Mouse (Mus musculus): Measurements from ENCODE around the gene Cx3cr1. TPM values are rescaled to one million over a fixed set of nuclear protein-coding genes. Genes with fewer than 3 reads are reported as not detected.

The Cx3cr1 gene
- polyA plus RNA-seq, 1 experiment, result 0.04 TPM

DNA sequence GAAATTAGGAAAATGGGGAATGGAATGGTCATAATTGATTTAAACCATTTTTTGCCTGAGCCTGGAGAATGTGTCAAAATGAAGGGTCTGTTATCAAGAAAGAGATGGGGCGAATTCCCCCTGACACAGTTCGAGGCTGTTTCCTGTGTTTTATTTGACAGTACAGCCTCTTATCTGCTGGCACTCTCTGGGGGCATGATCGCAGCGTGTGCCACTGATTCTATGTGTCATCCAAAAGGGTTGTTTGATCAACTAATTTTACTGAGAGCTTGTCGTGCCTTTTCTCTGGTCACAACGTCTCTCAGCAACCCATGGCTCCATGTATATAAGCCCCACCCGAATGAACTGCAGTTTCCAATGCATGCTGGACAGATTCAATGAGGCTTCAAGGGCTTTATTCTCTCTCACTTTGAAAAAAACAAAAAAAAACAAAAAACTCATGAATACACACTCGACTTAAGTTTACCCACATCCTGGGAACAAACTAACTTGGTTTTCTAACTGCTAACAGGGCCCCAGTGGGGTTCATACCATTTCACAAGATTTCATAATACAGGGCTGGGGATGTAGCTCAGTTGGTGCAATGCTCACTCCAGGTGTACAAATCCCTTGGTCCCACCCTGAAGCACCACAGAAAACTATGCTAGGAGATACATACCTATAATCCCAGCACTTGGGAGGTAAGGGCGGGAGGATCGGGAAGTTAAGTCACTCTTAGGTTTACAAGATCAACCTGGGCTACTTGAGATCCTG lies 76.4 kb downstream of the Cx3cr1 start:
- no peaks in the 10 kb centered on the region for H3K36me3 ChIP-seq (ENCODE audit: control insufficient read depth, insufficient read depth)
- TF ChIP-seq CEBPB (IDR thresholded peaks at IDR 0.05; ENCODE audit: low read depth) (no peak), FOSL1 (IDR thresholded peaks at IDR 0.05; ENCODE audit: insufficient read depth, low read length, poor library complexity, severe bottlenecking) (no peak), USF1 (IDR thresholded peaks at IDR 0.05; ENCODE audit: low read depth) (no peak), MYOD1 (IDR thresholded peaks at IDR 0.05; ENCODE audit: control insufficient read depth, insufficient read length, low read depth) (no peak), MAX (IDR thresholded peaks at IDR 0.05) (no peak), CTCF (IDR thresholded peaks at IDR 0.05; ENCODE audit: control insufficient read depth, insufficient read depth, insufficient read length) (no peak), MYOG (IDR thresholded peaks at IDR 0.05; ENCODE audit: control insufficient read depth, extremely low read depth, insufficient read length) (no peak)
- no peaks in the 10 kb centered on the region for H3K27me3 ChIP-seq (ENCODE audit: control insufficient read depth, insufficient read depth, insufficient read length)
- no peak overlapping the region for H3K4me3 ChIP-seq (ENCODE audit: insufficient read depth, poor library complexity, severe bottlenecking)
- H3ac ChIP-seq (ENCODE audit: control insufficient read depth, insufficient read length, low read depth), result no peak overlapping the region
- no peaks in the 10 kb centered on the region for H3K79me3 ChIP-seq (ENCODE audit: low read depth)
- no peaks in the 10 kb centered on the region for H3K79me2 ChIP-seq (ENCODE audit: control insufficient read depth, insufficient read depth)

DNA sequence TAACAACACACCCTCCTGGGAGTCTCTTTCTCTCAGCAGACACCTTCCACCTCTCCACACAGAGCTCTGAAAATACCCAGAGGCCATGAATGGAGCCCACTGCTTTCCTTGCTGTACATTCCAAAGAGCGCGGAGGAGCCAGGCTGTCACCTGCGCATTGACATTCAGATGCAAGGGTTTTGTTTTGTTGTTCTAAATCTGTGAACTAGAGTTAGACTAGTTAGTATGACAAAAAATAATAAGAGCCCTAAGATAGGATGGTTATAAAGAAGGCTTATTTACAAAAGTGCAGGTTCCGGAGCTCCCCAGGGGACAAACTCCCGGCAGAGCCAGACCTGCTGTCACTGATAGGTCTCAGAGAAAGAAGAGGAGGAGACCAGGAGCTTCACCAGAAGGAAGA lies 78.4 kb downstream of the Cx3cr1 start:
- no peaks in the 10 kb centered on the region for H3K27me3 ChIP-seq (ENCODE audit: control insufficient read depth, insufficient read depth, insufficient read length)
- no peaks in the 10 kb centered on the region for H3K36me3 ChIP-seq (ENCODE audit: control insufficient read depth, insufficient read depth)
- H3K79me3 ChIP-seq (ENCODE audit: low read depth), result no peaks in the 10 kb centered on the region
- H3ac ChIP-seq (ENCODE audit: control insufficient read depth, insufficient read length, low read depth), result no peak overlapping the region
- no peak overlapping the region for H3K4me3 ChIP-seq (ENCODE audit: insufficient read depth, poor library complexity, severe bottlenecking)
- TF ChIP-seq USF1 (IDR thresholded peaks at IDR 0.05; ENCODE audit: low read depth), result no peak
- no peak for TF ChIP-seq MAX (IDR thresholded peaks at IDR 0.05)
- TF ChIP-seq MYOG (IDR thresholded peaks at IDR 0.05; ENCODE audit: control insufficient read depth, extremely low read depth, insufficient read length), result no peak
- TF ChIP-seq FOSL1 (IDR thresholded peaks at IDR 0.05; ENCODE audit: insufficient read depth, low read length, poor library complexity, severe bottlenecking), result no peak
- no peak for TF ChIP-seq MYOD1 (IDR thresholded peaks at IDR 0.05; ENCODE audit: control insufficient read depth, insufficient read length, low read depth)
- TF ChIP-seq CEBPB (IDR thresholded peaks at IDR 0.05; ENCODE audit: low read depth), result no peak
- TF ChIP-seq CTCF (IDR thresholded peaks at IDR 0.05; ENCODE audit: control insufficient read depth, insufficient read depth, insufficient read length), result no peak
- H3K79me2 ChIP-seq (ENCODE audit: control insufficient read depth, insufficient read depth), result no peaks in the 10 kb centered on the region

DNA sequence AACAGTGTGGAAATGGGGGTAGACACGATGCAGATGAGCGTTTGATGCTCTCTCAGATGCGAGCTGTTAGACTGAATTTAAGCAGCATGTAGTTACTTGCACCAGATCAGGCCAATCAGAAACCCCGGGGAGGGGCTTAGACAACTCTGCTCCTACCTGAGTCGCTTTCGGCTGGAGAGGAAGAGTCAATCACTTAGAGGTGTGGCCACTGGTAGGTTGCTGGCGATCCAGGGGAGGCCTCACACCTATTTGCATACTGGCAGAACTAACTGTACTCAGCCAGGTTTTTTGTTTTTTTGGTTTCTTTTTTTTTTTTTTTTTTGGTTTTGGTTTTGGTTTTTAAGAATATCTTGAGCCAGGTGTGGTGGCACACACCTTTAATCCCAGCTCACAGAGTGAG lies 81.4 kb downstream of the Cx3cr1 start:
- no peak for TF ChIP-seq MAX (IDR thresholded peaks at IDR 0.05)
- TF ChIP-seq FOSL1 (IDR thresholded peaks at IDR 0.05; ENCODE audit: insufficient read depth, low read length, poor library complexity, severe bottlenecking), result no peak
- TF ChIP-seq MYOG (IDR thresholded peaks at IDR 0.05; ENCODE audit: control insufficient read depth, extremely low read depth, insufficient read length), result no peak
- TF ChIP-seq USF1 (IDR thresholded peaks at IDR 0.05; ENCODE audit: low read depth), result no peak
- TF ChIP-seq CTCF (IDR thresholded peaks at IDR 0.05; ENCODE audit: control insufficient read depth, insufficient read depth, insufficient read length), result no peak
- no peak for TF ChIP-seq MYOD1 (IDR thresholded peaks at IDR 0.05; ENCODE audit: control insufficient read depth, insufficient read length, low read depth)
- no peak overlapping the region for H3K4me3 ChIP-seq (ENCODE audit: insufficient read depth, poor library complexity, severe bottlenecking)
- H3K79me2 ChIP-seq (ENCODE audit: control insufficient read depth, insufficient read depth), result no peaks in the 10 kb centered on the region
- H3K27me3 ChIP-seq (ENCODE audit: control insufficient read depth, insufficient read depth, insufficient read length), result no peaks in the 10 kb centered on the region
- no peaks in the 10 kb centered on the region for H3K79me3 ChIP-seq (ENCODE audit: low read depth)
- no peaks in the 10 kb centered on the region for H3K36me3 ChIP-seq (ENCODE audit: control insufficient read depth, insufficient read depth)
- no peak overlapping the region for H3ac ChIP-seq (ENCODE audit: control insufficient read depth, insufficient read length, low read depth)

DNA sequence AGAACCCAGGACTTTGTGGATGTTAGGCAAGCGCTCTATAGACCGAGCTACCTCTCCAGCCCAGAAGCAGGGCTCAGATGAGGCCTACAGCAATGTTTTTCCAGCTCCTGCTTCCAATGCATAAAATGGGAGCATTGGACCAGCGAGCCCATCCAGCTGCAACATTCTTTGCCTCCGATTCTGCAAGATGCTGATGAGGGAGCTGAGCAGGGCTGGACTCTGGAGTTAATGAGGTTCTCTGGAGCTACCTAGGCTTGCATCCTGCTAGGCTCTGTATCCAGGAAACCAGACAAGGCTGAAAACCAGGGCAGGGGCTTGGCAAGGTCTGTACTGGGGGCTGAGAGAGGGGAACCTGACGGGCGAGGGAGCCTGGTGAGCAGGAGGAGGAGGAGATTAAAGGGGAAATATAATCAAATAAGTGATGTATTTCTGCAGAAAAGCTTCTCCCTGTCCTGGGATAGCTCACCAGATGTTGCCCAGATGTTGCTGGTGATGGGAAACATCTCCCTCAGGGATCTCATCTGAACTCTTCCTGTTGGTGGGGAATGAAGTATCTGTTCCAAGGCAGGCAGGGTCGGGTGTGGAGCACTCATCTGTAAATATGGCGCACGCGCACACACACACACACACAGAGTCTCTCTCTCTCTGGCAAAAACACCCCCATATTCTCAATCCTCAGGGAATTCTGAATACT lies 83.7 kb downstream of the Cx3cr1 start:
- Histone ChIP-seq H3ac (ENCODE audit: control insufficient read depth, insufficient read length, low read depth) (no peak overlapping the region), H3K36me3 (ENCODE audit: control insufficient read depth, insufficient read depth) (no peaks in the 10 kb centered on the region), H3K4me3 (ENCODE audit: insufficient read depth, poor library complexity, severe bottlenecking) (no peak overlapping the region), H3K79me2 (ENCODE audit: control insufficient read depth, insufficient read depth) (peaks cover 16% of the 10 kb centered on the region), H3K79me3 (ENCODE audit: low read depth) (peaks cover 7% of the 10 kb centered on the region), H3K27me3 (ENCODE audit: control insufficient read depth, insufficient read depth, insufficient read length) (no peaks in the 10 kb centered on the region)
- TF ChIP-seq USF1 (IDR thresholded peaks at IDR 0.05; ENCODE audit: low read depth) (no peak), FOSL1 (IDR thresholded peaks at IDR 0.05; ENCODE audit: insufficient read depth, low read length, poor library complexity, severe bottlenecking) (no peak), CTCF (IDR thresholded peaks at IDR 0.05; ENCODE audit: control insufficient read depth, insufficient read depth, insufficient read length) (no peak), MYOD1 (IDR thresholded peaks at IDR 0.05; ENCODE audit: control insufficient read depth, insufficient read length, low read depth) (no peak), MYOG (IDR thresholded peaks at IDR 0.05; ENCODE audit: control insufficient read depth, extremely low read depth, insufficient read length) (no peak), MAX (IDR thresholded peaks at IDR 0.05) (no peak), CEBPB (IDR thresholded peaks at IDR 0.05; ENCODE audit: low read depth) (no peak)

DNA sequence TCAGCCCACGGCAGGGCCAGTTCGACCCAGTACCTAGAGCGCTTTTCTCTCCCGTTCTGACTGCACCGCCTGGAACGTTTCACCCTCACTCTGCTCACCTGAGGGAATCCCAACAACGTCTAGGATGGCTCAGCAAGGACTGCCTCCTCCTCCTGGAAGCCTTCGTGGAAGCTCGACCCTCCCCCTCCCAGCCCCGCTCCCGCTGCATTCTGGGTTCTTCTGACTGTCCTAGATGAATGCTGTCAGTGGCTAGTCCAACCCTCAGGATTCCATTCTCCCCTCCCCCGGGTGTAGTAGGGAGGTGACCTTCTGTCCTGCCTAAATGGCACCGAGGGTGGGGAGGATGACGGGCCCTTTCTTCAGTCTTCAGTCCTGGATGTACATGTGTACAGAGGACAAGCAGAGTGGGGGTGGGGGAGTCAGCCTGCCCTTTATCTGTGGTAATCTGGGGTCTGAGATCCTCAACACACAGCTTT lies 85.1 kb downstream of the Cx3cr1 start, which contains the start of gene Csrnp1:
Gene Csrnp1 (minus strand): TSS at position 123 of the 476 bp plus-strand sequence.
- Histone ChIP-seq H3K36me3 (ENCODE audit: control insufficient read depth, insufficient read depth) (no peaks in the 10 kb centered on the region), H3K79me2 (ENCODE audit: control insufficient read depth, insufficient read depth) (peaks cover 31% of the 10 kb centered on the region), H3ac (ENCODE audit: control insufficient read depth, insufficient read length, low read depth) (peak within 1 kb of the TSS; percentile 91), H3K79me3 (ENCODE audit: low read depth) (peaks cover 20% of the 10 kb centered on the region), H3K4me3 (ENCODE audit: insufficient read depth, poor library complexity, severe bottlenecking) (peak within 1 kb of the TSS; percentile 56), H3K27me3 (ENCODE audit: control insufficient read depth, insufficient read depth, insufficient read length) (no peaks in the 10 kb centered on the region)
- TF ChIP-seq CTCF (IDR thresholded peaks at IDR 0.05; ENCODE audit: control insufficient read depth, insufficient read depth, insufficient read length), result no peak
- TF ChIP-seq USF1 (IDR thresholded peaks at IDR 0.05; ENCODE audit: low read depth), result no peak
- no peak for TF ChIP-seq MYOG (IDR thresholded peaks at IDR 0.05; ENCODE audit: control insufficient read depth, extremely low read depth, insufficient read length)
